Mouse (Mus musculus): Measurements from ENCODE around the gene Ric1.

DNA sequence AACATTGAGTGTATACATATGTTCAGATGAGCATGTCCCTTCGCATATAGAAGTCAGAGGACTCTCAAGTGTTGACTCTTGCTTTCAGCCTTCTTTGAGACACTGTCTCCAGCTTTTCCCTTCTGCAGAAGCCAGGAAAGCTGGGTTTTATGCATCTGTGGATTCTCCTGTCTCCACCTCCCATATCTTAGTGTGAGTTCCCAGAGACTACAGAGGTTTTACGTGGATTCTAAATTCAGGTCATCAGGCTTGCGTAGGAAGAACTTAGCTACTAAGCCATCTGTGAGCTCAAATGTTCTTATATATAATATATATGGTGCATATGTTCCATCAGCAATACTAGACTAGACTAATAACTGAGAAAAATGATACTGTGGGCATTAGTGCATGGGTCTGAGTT, 74.2 kb downstream of the Ric1 start:
- no peak for TF ChIP-seq POLR2A (IDR thresholded peaks at IDR 0.05; ENCODE audit: low read depth, low read length)
- no peak for TF ChIP-seq CTCF (IDR thresholded peaks at IDR 0.05; ENCODE audit: extremely low read depth, insufficient read length, insufficient replicate concordance, low read depth, low read length)

Measured in small intestine, adult 2 months (tissue).